Mouse (Mus musculus) heart, adult 2 months (tissue): ENCODE measurements around the gene Prelid3b. TPM values are rescaled to one million over a fixed set of nuclear protein-coding genes. Genes with fewer than 3 reads are reported as not detected.

Source experiments
- DNase-seq, 2 experiments: peaks; one replicate each; pipeline ENCODE4 v3.0.0; 2021
- H3K27ac ChIP-seq: fragments of 200-600 bp; 2 replicates; pipeline ENCODE4 v1.8.1; 2022
- H3K27me3 ChIP-seq: fragments of 200-500 bp; 2 replicates; pipeline ENCODE4 v1.6.1; 2012; ENCODE audit warnings: mild to moderate bottlenecking, low read length, inconsistent platforms, mixed read lengths; ENCODE audit not compliant: control insufficient read depth, insufficient read depth
- H3K36me3 ChIP-seq: fragments of 200-500 bp; 2 replicates; pipeline ENCODE4 v1.6.1; 2012; ENCODE audit warnings: low read length, inconsistent platforms; ENCODE audit not compliant: control insufficient read depth, insufficient read depth
- H3K4me1 ChIP-seq: fragments of 200-500 bp; 2 replicates; pipeline ENCODE4 v1.6.1; 2011; ENCODE audit warnings: low read length; ENCODE audit not compliant: control insufficient read depth, insufficient read depth
- H3K4me3 ChIP-seq: fragments of 200-600 bp; 2 replicates; pipeline ENCODE4 v1.8.1; 2022
- H3K79me2 ChIP-seq: fragments of 200-500 bp; replicated peaks from 2 replicates; pipeline ENCODE4 v1.6.1; 2012; ENCODE audit warnings: mild to moderate bottlenecking, inconsistent platforms, low read length, moderate library complexity, mixed read lengths; ENCODE audit not compliant: control insufficient read depth, insufficient read depth
- H3K9ac ChIP-seq: fragments of 200-500 bp; 2 replicates; pipeline ENCODE4 v1.6.1; 2012; ENCODE audit warnings: low read depth, mild to moderate bottlenecking, control low read depth, inconsistent platforms, low read length, mixed read lengths
- CTCF ChIP-seq: fragments of 200-600 bp; IDR thresholded peaks from 2 replicates; pipeline ENCODE4 v1.8.1; 2022; ENCODE audit warnings: antibody characterized with exemption, mild to moderate bottlenecking, moderate library complexity
- EP300 ChIP-seq: fragments of 200-500 bp; IDR thresholded peaks from 2 replicates; pipeline ENCODE4 v1.6.1; 2011; ENCODE audit warnings: low read depth, low read length, control low read depth; ENCODE audit not compliant: insufficient read depth
- POLR2A ChIP-seq: fragments of 200-500 bp; IDR thresholded peaks from 2 replicates; pipeline ENCODE4 v1.6.1; 2011; ENCODE audit warnings: mild to moderate bottlenecking, low read depth, low read length, control low read depth; ENCODE audit not compliant: insufficient read depth
- WGBS: fragments of 180-500 bp; shearing (Covaris S2); methylation state at CpG from one replicate; pipeline ENCODE4 v1.1.7; 2018; 5-methylcytosine and 5-hydroxymethylcytosine counted together
- intact Hi-C: fragments of 180-260 bp; cut with DNase I; formaldehyde crosslinking; loops from one replicate; pipeline ENCODE4 v1.15.1; 2025
- polyA plus RNA-seq: library from polyadenylated mRNA; depleted of rRNA; stranded (reverse); fragments of >200 nt; gene quantifications from 2 replicates; pipeline ENCODE4 v1.2.3, GENCODE M21; 2012
- total RNA-seq, 2 experiments: library from RNA; stranded (reverse); gene quantifications; 2 replicates each; pipeline ENCODE4 v1.2.3; 2021

Gene Prelid3b
- total and polyA plus RNA-seq, 3 experiments = 53.1 to 58.8 (median 57.8) TPM

DNA sequence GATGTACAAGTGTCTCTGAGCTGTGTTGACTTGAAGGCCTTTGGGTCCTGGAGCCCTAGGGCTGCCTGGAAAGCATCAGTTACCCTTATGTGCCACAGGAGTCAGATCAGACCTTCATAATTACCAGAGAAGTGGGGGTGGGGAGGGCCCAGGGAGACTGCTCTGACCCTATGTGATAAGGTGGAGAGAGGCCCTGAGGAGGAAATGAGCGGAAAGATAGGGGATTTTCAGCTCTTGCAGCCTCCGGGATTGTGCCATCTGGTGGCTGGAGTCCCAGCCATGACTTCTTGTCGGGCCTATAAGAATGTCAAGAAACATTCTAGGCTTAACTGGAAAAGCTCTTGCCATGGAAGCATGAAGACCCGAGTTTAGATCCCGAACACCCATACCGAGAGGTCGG lies 19.2 kb downstream of the Prelid3b start:
- H3K4me1 ChIP-seq = no peaks in the 10 kb centered on the region
- no peaks in the 10 kb centered on the region for H3K36me3 ChIP-seq
- no peak overlapping the region for H3K27ac ChIP-seq
- intact Hi-C loops = loop anchor here (5.0 kb wide), 1 partner anchor 141 kb away; no protein-coding TSS in a partner anchor
- no peak for DNase-seq
- H3K4me3 ChIP-seq = no peak overlapping the region
- no peaks in the 10 kb centered on the region for H3K79me2 ChIP-seq
- WGBS = 58% methylated on average over 7 of the region's 7 CpGs
- no peak overlapping the region for H3K9ac ChIP-seq
- TF ChIP-seq EP300 (no peak), CTCF (peak; percentile 57), POLR2A (no peak)
- H3K27me3 ChIP-seq = no peaks in the 10 kb centered on the region

DNA sequence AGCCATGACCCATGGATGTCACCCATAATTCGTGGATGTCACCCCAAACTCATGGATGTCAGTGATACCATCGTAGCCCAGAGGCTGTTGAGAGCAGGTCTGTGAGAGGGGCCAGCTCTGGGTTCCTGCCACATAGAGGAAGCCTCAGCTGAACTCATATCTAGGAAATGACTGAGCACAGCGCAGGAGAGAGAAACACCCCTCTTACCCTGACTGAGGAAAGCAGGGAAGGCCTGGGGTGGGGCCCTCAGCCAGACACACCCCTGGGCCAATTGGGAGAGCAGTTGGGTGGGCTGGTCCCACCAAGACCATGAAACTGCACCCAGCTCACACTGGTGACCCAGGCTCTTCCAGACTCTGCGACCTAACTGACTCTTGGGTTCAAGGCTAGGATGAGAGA lies 22.5 kb downstream of the Prelid3b start, which contains the start of gene Tubb1:
Tubb1 (plus strand) TSS at position 343 of the 400 bp plus-strand sequence.
- H3K4me3 ChIP-seq = no peak within 1 kb of the TSS
- 54% methylated on average over 4 of the region's 4 CpGs for WGBS

GRCm38 (mm10) chr2:174448405-174448804 lies 24.5 kb downstream of the Prelid3b start:
- Histone ChIP-seq H3K4me3 (no peak overlapping the region), H3K9ac (no peak overlapping the region), H3K27me3 (no peaks in the 10 kb centered on the region), H3K79me2 (no peaks in the 10 kb centered on the region), H3K4me1 (no peaks in the 10 kb centered on the region; the same call in 1 of the 2 replicates), H3K36me3 (no peaks in the 10 kb centered on the region), H3K27ac (no peak overlapping the region)
- 83% methylated on average over 4 of the region's 4 CpGs for WGBS
- TF ChIP-seq POLR2A (no peak), CTCF (no peak)
- no peak for DNase-seq
- intact Hi-C loops = no loop called here

More for the DNA sequence above, 22.5 kb downstream of the Prelid3b start, which contains the start of gene Tubb1:
- no peaks in the 10 kb centered on the region for H3K79me2 ChIP-seq
- DNase-seq = no peak
- no peaks in the 10 kb centered on the region for H3K36me3 ChIP-seq
- H3K27me3 ChIP-seq = no peaks in the 10 kb centered on the region
- intact Hi-C loops = loop anchor here (5.0 kb wide), 1 partner anchor 138 kb away; no protein-coding TSS in a partner anchor
- TF ChIP-seq CTCF (no peak), EP300 (no peak), POLR2A (no peak)
- no peak within 1 kb of the TSS for H3K9ac ChIP-seq
- H3K4me1 ChIP-seq = no peaks in the 10 kb centered on the region
- H3K27ac ChIP-seq = no peak within 1 kb of the TSS

DNA sequence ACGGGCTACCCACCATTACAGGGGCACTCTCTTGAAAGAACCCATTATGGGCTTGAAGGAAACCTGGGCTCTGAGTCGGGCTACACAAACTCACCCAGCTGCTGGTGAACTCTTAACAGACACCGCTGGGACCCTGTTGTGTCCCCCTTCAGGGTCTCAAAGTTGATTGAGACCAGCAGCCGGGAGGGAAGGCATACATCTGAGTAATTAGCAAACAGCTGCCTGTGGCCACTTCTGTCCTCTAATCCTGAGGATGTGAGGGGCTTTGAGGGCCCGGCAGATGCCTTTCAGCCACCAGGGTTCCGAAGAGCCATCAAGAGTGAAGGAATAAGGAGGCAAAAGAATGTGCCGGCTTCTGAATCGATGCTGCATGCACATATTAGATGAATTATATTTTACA lies 26.0 kb downstream of the Prelid3b start:
- intact Hi-C loops = no loop called here
- TF ChIP-seq CTCF = no peak
- TF ChIP-seq EP300 = no peak
- no peak for TF ChIP-seq POLR2A

GRCm38 (mm10) chr2:174446492-174446891 lies 26.4 kb downstream of the Prelid3b start:
- Histone ChIP-seq H3K9ac (no peak overlapping the region), H3K79me2 (no peaks in the 10 kb centered on the region), H3K4me1 (no peaks in the 10 kb centered on the region; the same call in none of the 2 replicates), H3K27me3 (no peaks in the 10 kb centered on the region), H3K36me3 (no peaks in the 10 kb centered on the region), H3K4me3 (no peak overlapping the region), H3K27ac (no peak overlapping the region)
- no peak for DNase-seq
- intact Hi-C loops = no loop called here
- 68% methylated on average over 7 of the region's 7 CpGs for WGBS
- no peak for TF ChIP-seq EP300
- TF ChIP-seq POLR2A = no peak
- no peak for TF ChIP-seq CTCF

More for the DNA sequence above, 26.0 kb downstream of the Prelid3b start:
- 79% methylated on average over 8 of the region's 8 CpGs for WGBS
- H3K36me3 ChIP-seq = no peaks in the 10 kb centered on the region
- no peak for DNase-seq
- H3K27ac ChIP-seq = no peak overlapping the region
- H3K9ac ChIP-seq = no peak overlapping the region
- no peaks in the 10 kb centered on the region; the same call in none of the 2 replicates for H3K4me1 ChIP-seq
- no peaks in the 10 kb centered on the region for H3K27me3 ChIP-seq
- no peaks in the 10 kb centered on the region for H3K79me2 ChIP-seq
- H3K4me3 ChIP-seq = no peak overlapping the region

DNA sequence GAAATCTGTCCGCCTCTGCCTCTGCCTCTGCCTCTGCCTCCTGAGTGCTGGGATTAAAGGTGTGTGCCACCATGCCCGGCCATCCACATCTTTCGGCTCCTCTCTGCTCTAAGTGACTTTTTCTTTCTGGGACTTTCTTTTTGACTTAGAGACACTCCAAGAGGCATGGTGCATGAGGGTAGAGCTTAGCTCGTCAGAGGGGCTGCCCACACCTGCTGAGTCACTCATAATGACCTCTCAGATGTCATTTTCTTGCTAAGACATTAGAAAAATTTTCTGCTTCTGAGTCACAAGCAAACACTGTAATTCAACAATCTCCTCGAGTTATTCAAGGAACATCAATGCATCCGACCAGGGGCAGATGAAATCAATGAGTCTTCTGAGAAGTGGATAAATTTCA lies 27.9 kb downstream of the Prelid3b start:
- Histone ChIP-seq H3K36me3 (no peaks in the 10 kb centered on the region), H3K4me3 (no peak overlapping the region), H3K79me2 (no peaks in the 10 kb centered on the region), H3K4me1 (no peaks in the 10 kb centered on the region; the same call in none of the 2 replicates), H3K27ac (no peak overlapping the region), H3K9ac (no peak overlapping the region), H3K27me3 (no peaks in the 10 kb centered on the region)
- no peak for TF ChIP-seq POLR2A
- no peak for TF ChIP-seq CTCF
- no peak for DNase-seq
- WGBS = 82% methylated on average over 6 of the region's 6 CpGs
- intact Hi-C loops = no loop called here

DNA sequence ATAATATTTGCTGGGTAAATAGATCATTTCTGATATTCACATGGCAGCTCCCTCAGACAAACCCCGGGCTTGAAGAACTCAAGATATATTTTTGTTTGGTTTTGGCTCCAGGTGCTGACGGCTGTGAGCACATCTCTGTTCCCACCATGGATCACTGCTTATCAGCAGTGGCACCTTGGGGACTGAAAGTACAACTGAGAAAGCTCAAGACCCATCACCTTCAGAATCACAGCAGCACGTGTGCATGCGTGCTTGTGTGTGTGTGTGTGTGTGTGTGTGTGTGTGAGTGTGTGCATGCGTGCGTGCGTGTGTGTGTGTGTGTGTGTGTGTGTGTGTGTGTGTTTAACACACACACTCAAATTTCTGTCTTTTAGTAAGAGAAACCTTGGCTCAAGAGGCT lies 28.5 kb downstream of the Prelid3b start:
- intact Hi-C loops = no loop called here
- Histone ChIP-seq H3K4me1 (no peaks in the 10 kb centered on the region; the same call in none of the 2 replicates), H3K27ac (no peak overlapping the region), H3K27me3 (no peaks in the 10 kb centered on the region), H3K4me3 (no peak overlapping the region), H3K36me3 (no peaks in the 10 kb centered on the region), H3K79me2 (no peaks in the 10 kb centered on the region), H3K9ac (no peak overlapping the region)
- no peak for DNase-seq
- TF ChIP-seq CTCF = no peak
- TF ChIP-seq POLR2A = no peak
- no peak for TF ChIP-seq EP300
- WGBS = 78% methylated on average over 7 of the region's 7 CpGs
